Mouse (Mus musculus) inflammation-experienced regulatory T-cells (primary cell): ENCODE data around the gene Zfp105. TPM values are rescaled to one million over a fixed set of nuclear protein-coding genes. Genes with fewer than 3 reads are reported as not detected.

Experiments used
- polyA plus RNA-seq, 2 experiments: library from polyadenylated mRNA; unstranded; fragments of 100-300 nt; shearing (Covaris generic); gene quantifications; one replicate each; pipeline ENCODE4 v1.2.1; 2017

Zfp105 gene
- polyA plus RNA-seq = not detected

GRCm38 (mm10) chr9:122922936-122923381 is at the start of gene Zfp105:
Gene Zfp105 (plus strand): TSS chr9:122923072.

GRCm38 (mm10) chr9:122885385-122885784 is 37.5 kb upstream of the Zfp105 start, which contains the start of gene Zkscan7:
Gene Zkscan7 (plus strand): TSS chr9:122885685.

GRCm38 (mm10) chr9:122950643-122951475 is 28.0 kb downstream of the Zfp105 start, which contains the start of the genes 1110059G10Rik and Kif15:
Gene 1110059G10Rik (minus strand): TSS chr9:122951000.
Gene Kif15 (plus strand): TSS chr9:122951046.

Other genes with a start within 250 kb of the Zfp105 start
- gene Topaz1, start 175.7 kb upstream of the Zfp105 start, polyA plus RNA-seq = under 1 TPM in 1 of 2 experiments, not detected in 1; 0.07 TPM
- gene Tcaim, start 117.5 kb upstream of the Zfp105 start, polyA plus RNA-seq = 10 to 100 TPM; 18.1 to 20.6 TPM
- 1 to 10 TPM in 1 of 2 experiments, under 1 TPM in 1; 0.94 to 1.7 TPM for gene Gm35549, start 79.0 kb upstream of the Zfp105 start, polyA plus RNA-seq
- gene Zfp445, start 57.1 kb upstream of the Zfp105 start, polyA plus RNA-seq = 10 to 100 TPM; 49.3 to 58.1 TPM
- 10 to 100 TPM in 1 of 2 experiments, 1 to 10 TPM in 1; 6.6 to 10.3 TPM for gene Zkscan7, start 37.4 kb upstream of the Zfp105 start, polyA plus RNA-seq
- gene 1110059G10Rik, start 27.9 kb downstream of the Zfp105 start, polyA plus RNA-seq = 10 to 100 TPM; 28.2 to 36.6 TPM
- gene Kif15, start 28.0 kb downstream of the Zfp105 start, polyA plus RNA-seq = 1 to 10 TPM; 4.9 to 7.1 TPM
- gene Tmem42, start 98.3 kb downstream of the Zfp105 start, polyA plus RNA-seq = 10 to 100 TPM; 30.8 to 33.6 TPM
- 1 to 10 TPM in 1 of 2 experiments, under 1 TPM in 1; 0.80 to 5.8 TPM for gene Tgm4, start 111.7 kb downstream of the Zfp105 start, polyA plus RNA-seq
- gene Zdhhc3, start 190.1 kb downstream of the Zfp105 start, polyA plus RNA-seq = 10 to 100 TPM; 64.8 to 69.8 TPM
- gene Exosc7, start 190.1 kb downstream of the Zfp105 start, polyA plus RNA-seq = 10 to 100 TPM; 83.1 to 95.3 TPM
- gene Clec3b, start 227.9 kb downstream of the Zfp105 start, polyA plus RNA-seq = 1 to 10 TPM in 1 of 2 experiments, under 1 TPM in 1; 0.48 to 1.2 TPM